Mouse (Mus musculus) ES-Bruce4 (cell line): ENCODE data around the gene Sdk2.

Experiments
- CTCF ChIP-seq: IDR thresholded peaks from one replicate; pipeline ENCODE4 v1.8.1; 2011; ENCODE audit warnings: low read depth, low read length
- POLR2A ChIP-seq: IDR thresholded peaks from one replicate; pipeline ENCODE4 v1.8.1; 2011; ENCODE audit warnings: low read length; ENCODE audit not compliant: insufficient read depth

DNA sequence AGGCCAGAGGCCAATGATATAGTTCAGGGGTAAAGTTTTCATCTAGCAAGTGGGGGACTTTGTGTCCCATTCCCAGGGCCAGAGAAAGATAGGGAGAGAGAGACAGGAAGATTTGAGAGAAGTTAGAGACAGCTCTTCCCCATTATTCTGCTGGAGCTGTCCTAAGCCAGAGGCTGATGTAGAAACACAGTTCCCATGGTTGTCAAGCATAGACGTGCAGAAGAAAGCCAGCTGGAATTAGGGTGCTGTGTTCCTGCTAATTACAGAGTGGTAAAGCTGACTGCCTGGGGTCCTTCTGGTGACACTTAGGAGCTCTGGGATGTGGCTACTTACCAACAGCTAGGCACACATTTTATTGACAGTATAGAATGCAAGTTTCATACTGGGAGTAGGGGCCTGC lies 277.7 kb downstream of the Sdk2 start:
- TF ChIP-seq POLR2A (no peak), CTCF (no peak)
